Mouse (Mus musculus) kidney, embryonic 16.5 days (tissue): ENCODE results near the gene Pgrmc1. TPM values are rescaled to one million over a fixed set of nuclear protein-coding genes. Genes with fewer than 3 reads are reported as not detected.

ENCODE experiments used
- ATAC-seq: fragments of 200-750 bp; cut with Nextera tagmentation; 2 replicates; pipeline ENCODE4 v1.8.0; 2017; ENCODE audit warnings: moderate TSS enrichment; ENCODE audit not compliant: low FRiP score, low TSS enrichment
- H3K27ac ChIP-seq: fragments of 300-500 bp; sonication (generic); 2 replicates; pipeline ENCODE4 v1.5.1; 2014; ENCODE audit warnings: low read length
- H3K27me3 ChIP-seq: fragments of 300-500 bp; sonication (generic); 2 replicates; pipeline ENCODE4 v1.6.1; 2014; ENCODE audit warnings: low read length, control low read depth, mixed read lengths; ENCODE audit not compliant: insufficient read depth
- H3K36me3 ChIP-seq: fragments of 300-500 bp; sonication (generic); 2 replicates; pipeline ENCODE4 v1.6.1; 2014; ENCODE audit warnings: low read length, control low read depth, mixed read lengths; ENCODE audit not compliant: insufficient read depth
- H3K4me1 ChIP-seq: fragments of 300-500 bp; sonication (generic); 2 replicates; pipeline ENCODE4 v1.6.1; 2014; ENCODE audit warnings: low read length, control low read depth, mixed read lengths; ENCODE audit not compliant: insufficient read depth
- H3K4me2 ChIP-seq: fragments of 300-500 bp; sonication (generic); replicated peaks from 2 replicates; pipeline ENCODE4 v1.6.1; 2014; ENCODE audit warnings: low read depth, low read length
- H3K4me3 ChIP-seq: fragments of 300-500 bp; sonication (generic); 2 replicates; pipeline ENCODE4 v1.5.1; 2014; ENCODE audit warnings: mild to moderate bottlenecking, low read length
- H3K9ac ChIP-seq: fragments of 300-500 bp; sonication (generic); replicated peaks from 2 replicates; pipeline ENCODE4 v1.6.1; 2014; ENCODE audit warnings: low read length
- H3K9me3 ChIP-seq: fragments of 300-500 bp; sonication (generic); 2 replicates; pipeline ENCODE4 v1.6.1; 2016; ENCODE audit warnings: low read length, control low read depth
- WGBS: fragments of 180-500 bp; shearing (Covaris S2); extraction: QIAGEN DNeasy Blood & Tissue Kit; methylation state at CpG from one replicate; pipeline ENCODE4 v1.1.7; 2014; 5-methylcytosine and 5-hydroxymethylcytosine counted together
- polyA plus RNA-seq: library from polyadenylated mRNA; unstranded; fragments of >200 nt; fragmentation: Nextera tagmentation; extraction: Ambion mirVana; gene quantifications from 2 replicates; pipeline ENCODE4 v1.2.1, GENCODE M21; 2015

Pgrmc1 gene
- polyA plus RNA-seq, 1 experiment from 2014 or later = 318 TPM

GRCm38 (mm10) chrX:36599656-36600055 is 1.6 kb downstream of the Pgrmc1 start:
- Histone ChIP-seq H3K9me3 (no peaks in the 10 kb centered on the region), H3K9ac (peak overlapping the region; percentile 85; the same call in 1 of the 2 replicates), H3K27me3 (no peaks in the 10 kb centered on the region), H3K4me2 (peak overlapping the region; percentile 59), H3K36me3 (peaks cover 8% of the 10 kb centered on the region; the same call in 1 of the 2 replicates), H3K4me3 (peak overlapping the region; percentile 73), H3K4me1 (no peaks in the 10 kb centered on the region), H3K27ac (no peak overlapping the region)
- ATAC-seq = no peak
- 51% methylated on average over 3 of the region's 3 CpGs for WGBS

- H3K4me3 ChIP-seq = no peak overlapping the region
- no peaks in the 10 kb centered on the region for H3K9me3 ChIP-seq
- H3K4me1 ChIP-seq = no peaks in the 10 kb centered on the region
- H3K9ac ChIP-seq = no peak overlapping the region
- H3K27ac ChIP-seq = no peak overlapping the region
- no peaks in the 10 kb centered on the region for H3K27me3 ChIP-seq
- peak overlapping the region; percentile 59; the same call in 1 of the 2 replicates for H3K4me2 ChIP-seq
- 76% methylated on average over 8 of the region's 8 CpGs for WGBS
- ATAC-seq = no peak
- peaks cover 9% of the 10 kb centered on the region; the same call in 1 of the 2 replicates for H3K36me3 ChIP-seq
These were observed 2.1 kb downstream of the Pgrmc1 start for GRCm38 (mm10) chrX:36600066-36600465.

GRCm38 (mm10) chrX:36602926-36603325 is 4.9 kb downstream of the Pgrmc1 start:
- no peak overlapping the region for H3K4me3 ChIP-seq
- no peaks in the 10 kb centered on the region for H3K27me3 ChIP-seq
- WGBS = 74% methylated on average over 2 of the region's 2 CpGs
- no peak overlapping the region for H3K27ac ChIP-seq
- H3K4me1 ChIP-seq = no peaks in the 10 kb centered on the region
- H3K9ac ChIP-seq = no peak overlapping the region
- peaks cover 16% of the 10 kb centered on the region for H3K36me3 ChIP-seq
- no peak overlapping the region for H3K4me2 ChIP-seq
- ATAC-seq = no peak
- no peaks in the 10 kb centered on the region for H3K9me3 ChIP-seq

- Histone ChIP-seq H3K27me3 (no peaks in the 10 kb centered on the region), H3K9ac (no peak overlapping the region), H3K4me3 (no peak overlapping the region), H3K9me3 (no peaks in the 10 kb centered on the region), H3K27ac (no peak overlapping the region), H3K4me2 (no peak overlapping the region), H3K36me3 (peaks cover 16% of the 10 kb centered on the region), H3K4me1 (no peaks in the 10 kb centered on the region)
- 86% methylated on average over 4 of the region's 4 CpGs for WGBS
- ATAC-seq = no peak
These were observed 6.0 kb downstream of the Pgrmc1 start for GRCm38 (mm10) chrX:36604040-36604439.

GRCm38 (mm10) chrX:36609117-36609516 is 11.1 kb downstream of the Pgrmc1 start:
- H3K27ac ChIP-seq = no peak overlapping the region
- no peak for ATAC-seq
- WGBS = 88% methylated on average over 2 of the region's 2 CpGs
- no peaks in the 10 kb centered on the region for H3K9me3 ChIP-seq
- peaks cover 10% of the 10 kb centered on the region for H3K36me3 ChIP-seq
- no peaks in the 10 kb centered on the region for H3K27me3 ChIP-seq
- no peaks in the 10 kb centered on the region for H3K4me1 ChIP-seq
- H3K4me3 ChIP-seq = no peak overlapping the region
- H3K4me2 ChIP-seq = no peak overlapping the region
- no peak overlapping the region for H3K9ac ChIP-seq

- Histone ChIP-seq H3K36me3 (no peaks in the 10 kb centered on the region), H3K4me3 (no peak overlapping the region), H3K4me1 (no peaks in the 10 kb centered on the region), H3K27ac (no peak overlapping the region), H3K9ac (no peak overlapping the region), H3K4me2 (no peak overlapping the region), H3K9me3 (no peaks in the 10 kb centered on the region), H3K27me3 (no peaks in the 10 kb centered on the region)
- 65% methylated on average over 3 of the region's 3 CpGs for WGBS
- ATAC-seq = no peak
These were observed 30.1 kb downstream of the Pgrmc1 start for GRCm38 (mm10) chrX:36628102-36628501.

- H3K27ac ChIP-seq = no peak overlapping the region
- H3K36me3 ChIP-seq = no peaks in the 10 kb centered on the region
- no peak overlapping the region for H3K4me2 ChIP-seq
- no peak overlapping the region for H3K9ac ChIP-seq
- ATAC-seq = no peak
- no peaks in the 10 kb centered on the region for H3K4me1 ChIP-seq
- H3K9me3 ChIP-seq = no peaks in the 10 kb centered on the region
- WGBS = 9% methylated on average over 1 of the region's 1 CpGs
- no peaks in the 10 kb centered on the region for H3K27me3 ChIP-seq
- H3K4me3 ChIP-seq = no peak overlapping the region
These were observed 32.8 kb downstream of the Pgrmc1 start for GRCm38 (mm10) chrX:36630771-36631170.

GRCm38 (mm10) chrX:36640046-36640445 is 42.0 kb downstream of the Pgrmc1 start:
- no peak overlapping the region for H3K9ac ChIP-seq
- no peaks in the 10 kb centered on the region for H3K4me1 ChIP-seq
- H3K27me3 ChIP-seq = no peaks in the 10 kb centered on the region
- no peaks in the 10 kb centered on the region for H3K9me3 ChIP-seq
- WGBS = 87% methylated on average over 6 of the region's 6 CpGs
- no peaks in the 10 kb centered on the region for H3K36me3 ChIP-seq
- H3K27ac ChIP-seq = no peak overlapping the region
- no peak overlapping the region for H3K4me3 ChIP-seq
- no peak for ATAC-seq
- H3K4me2 ChIP-seq = no peak overlapping the region

GRCm38 (mm10) chrX:36644657-36645551 is 46.9 kb downstream of the Pgrmc1 start, which contains the start of gene Akap17b:
TSS of gene Akap17b (minus strand) at chrX:36645395.
- 17% methylated on average over 46 of the region's 60 CpGs for WGBS
- Histone ChIP-seq H3K4me3 (peak within 1 kb of the TSS; percentile 60), H3K4me1 (no peaks in the 10 kb centered on the region), H3K27me3 (no peaks in the 10 kb centered on the region), H3K36me3 (no peaks in the 10 kb centered on the region), H3K9me3 (no peaks in the 10 kb centered on the region), H3K27ac (peak within 1 kb of the TSS; percentile 61; the same call in 1 of the 2 replicates), H3K4me2 (peak within 1 kb of the TSS; percentile 47), H3K9ac (peak within 1 kb of the TSS; percentile 72)
- ATAC-seq = peak; percentile 96
